Mouse (Mus musculus) left cerebral cortex, postnatal 4 days (tissue): ENCODE results near the gene Ehmt1. TPM values are rescaled to one million over a fixed set of nuclear protein-coding genes. Genes with fewer than 3 reads are reported as not detected.
"Not testable (repeated sequence)": the region's sequence is repeated elsewhere in the genome, so short reads cannot be mapped to it uniquely, and the experiment has no call there.

Experiments
- DNase-seq: peaks from one replicate; pipeline ENCODE4 v3.0.0-alpha.2; 2022
- intact Hi-C: fragments of 180-260 bp; cut with DNase I; formaldehyde crosslinking; loops from one replicate; pipeline ENCODE4 v1.15.1; 2025
- total RNA-seq, 2 experiments: library from RNA; stranded (reverse); gene quantifications; 2 replicates each; pipeline ENCODE4 v1.2.3; 2021

The Ehmt1 gene
- total RNA-seq = 100 to 1,000 TPM; 118 to 122 TPM

GRCm38 (mm10) chr2:24918930-24919838, at the start of gene Ehmt1:
Gene Ehmt1, minus strand, starts transcription at chr2:24919614.
- intact Hi-C loops = no loop called here

GRCm38 (mm10) chr2:24962304-24963000, 43.0 kb upstream of the Ehmt1 start, which contains the start of gene Dph7:
Gene Dph7, plus strand, starts transcription at chr2:24962400.
- peak; percentile 90 for DNase-seq
- intact Hi-C loops = no loop called here

More at GRCm38 (mm10) chr2:24918930-24919838, at the start of gene Ehmt1:
- peak; percentile 95 for DNase-seq

GRCm38 (mm10) chr2:24960910-24961309, 41.5 kb upstream of the Ehmt1 start:
- DNase-seq = peak; percentile 29
- intact Hi-C loops = no loop called here

GRCm38 (mm10) chr2:24952537-24953055, 33.2 kb upstream of the Ehmt1 start:
- no peak for DNase-seq
- intact Hi-C loops = no loop called here

DNA sequence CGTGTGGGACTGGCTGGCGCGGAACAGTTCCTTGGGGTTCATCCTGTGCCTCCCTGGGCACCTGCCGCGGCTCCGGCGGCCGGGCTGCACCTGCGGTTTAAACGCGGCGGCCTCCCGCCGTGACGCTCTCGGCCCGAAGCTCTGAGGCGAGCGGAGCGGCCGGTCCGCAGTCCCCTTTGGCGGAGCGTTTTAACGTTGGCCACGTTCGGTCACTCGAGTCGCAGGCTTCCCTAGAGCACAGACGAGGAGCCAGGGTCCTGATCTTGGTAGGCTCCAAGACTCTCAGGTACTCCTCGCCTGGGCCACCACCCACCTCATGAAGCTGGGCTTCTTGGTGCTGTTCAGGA, 30.7 kb upstream of the Ehmt1 start:
- intact Hi-C loops = no loop called here
- no peak for DNase-seq

GRCm38 (mm10) chr2:24949421-24950188, 30.2 kb upstream of the Ehmt1 start, which contains the start of gene Zmynd19:
Gene Zmynd19, plus strand, starts transcription at chr2:24949792.
- peak; percentile 99 for DNase-seq
- intact Hi-C loops = no loop called here

- DNase-seq, intact Hi-C loops: not testable (repeated sequence)
Observed at GRCm38 (mm10) chr2:24944304-24944703, 24.9 kb upstream of the Ehmt1 start.

GRCm38 (mm10) chr2:24942092-24942491, 22.7 kb upstream of the Ehmt1 start:
- DNase-seq = no peak
- intact Hi-C loops = no loop called here

DNA sequence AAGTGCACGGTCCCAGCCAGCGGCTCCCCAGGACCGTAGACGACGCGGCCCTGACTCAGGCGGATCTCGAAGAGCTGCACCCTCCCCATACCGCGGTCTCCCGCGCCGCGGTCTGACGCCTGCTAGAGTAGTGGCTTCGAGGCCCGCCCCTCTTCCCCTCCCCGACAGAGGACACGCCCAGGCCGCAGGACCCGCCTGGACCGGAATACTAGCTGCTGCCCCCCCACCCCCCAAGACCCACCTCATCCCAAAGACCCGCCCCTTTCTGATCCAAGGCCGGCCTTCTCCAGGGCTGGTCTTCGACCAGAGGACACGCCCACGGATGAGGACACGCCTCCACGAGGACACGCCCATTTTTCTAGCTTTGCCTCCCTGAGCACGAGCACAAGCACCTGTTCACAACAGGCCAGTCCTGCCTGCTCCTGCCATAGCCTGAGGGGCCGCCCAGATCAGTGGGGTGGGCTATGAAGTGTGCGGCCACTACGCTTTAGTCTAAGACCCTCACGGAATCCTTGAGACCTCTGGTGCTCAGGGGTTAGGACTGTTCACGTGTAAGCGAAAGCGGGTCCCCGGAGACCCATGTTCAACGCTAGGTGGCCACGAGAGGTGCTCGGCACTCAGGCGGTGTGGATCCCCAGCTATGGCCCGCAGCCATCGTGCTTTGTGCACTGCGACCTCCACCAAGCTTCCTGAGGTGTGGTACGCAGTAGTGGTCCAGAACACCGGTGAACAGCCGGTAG, 15.8 kb upstream of the Ehmt1 start, which contains the start of gene Arrdc1:
Gene Arrdc1 (minus strand): TSS at position 196 of the 740 bp plus-strand sequence.
- peak; percentile 90 for DNase-seq
- intact Hi-C loops = no loop called here

DNA sequence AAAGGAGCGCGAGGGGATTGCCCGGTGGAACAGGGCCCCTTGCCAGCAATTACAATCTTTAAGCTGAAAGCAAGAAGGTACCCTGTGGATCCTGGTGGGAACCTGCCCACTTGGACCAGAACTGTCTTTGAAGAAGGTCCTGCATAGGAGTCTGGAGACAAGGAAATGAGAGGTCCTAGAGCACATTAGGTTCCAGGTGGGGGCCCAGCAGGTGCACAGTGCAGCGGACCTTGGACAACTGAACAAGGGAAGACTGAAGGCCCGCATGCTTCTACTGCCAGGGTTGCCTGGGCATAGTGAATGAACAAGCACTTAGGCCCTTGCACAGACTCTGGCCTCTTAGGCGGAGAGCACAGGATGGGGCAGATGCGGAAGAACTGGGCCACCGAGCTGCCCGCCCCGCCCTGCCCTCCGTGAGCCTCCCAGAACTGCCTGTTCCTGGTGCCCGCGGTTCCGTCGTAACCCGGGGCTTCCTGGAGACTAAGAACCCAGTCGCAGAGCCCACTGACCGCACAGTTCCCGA, 15.1 kb upstream of the Ehmt1 start:
- intact Hi-C loops = no loop called here
- no peak for DNase-seq

DNA sequence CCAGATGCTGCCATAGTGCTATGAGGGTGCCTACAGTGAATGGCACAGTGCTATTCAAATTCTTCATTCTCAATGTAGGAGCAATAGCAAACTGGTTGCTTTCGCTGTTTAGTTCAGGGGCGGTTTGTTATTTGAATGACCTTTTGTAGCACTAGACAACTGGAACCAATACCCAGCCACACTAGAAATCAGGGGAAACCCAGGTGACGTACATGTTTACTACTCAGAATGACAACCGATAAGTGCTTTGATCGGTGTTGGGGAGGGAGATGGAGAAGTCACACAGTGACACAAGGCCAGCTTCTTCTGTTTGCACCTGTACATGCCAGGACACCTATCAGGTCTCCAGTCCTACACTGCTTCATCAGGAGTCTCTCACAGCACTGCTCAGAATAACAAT, 10.2 kb upstream of the Ehmt1 start:
- intact Hi-C loops = no loop called here
- no peak for DNase-seq

DNA sequence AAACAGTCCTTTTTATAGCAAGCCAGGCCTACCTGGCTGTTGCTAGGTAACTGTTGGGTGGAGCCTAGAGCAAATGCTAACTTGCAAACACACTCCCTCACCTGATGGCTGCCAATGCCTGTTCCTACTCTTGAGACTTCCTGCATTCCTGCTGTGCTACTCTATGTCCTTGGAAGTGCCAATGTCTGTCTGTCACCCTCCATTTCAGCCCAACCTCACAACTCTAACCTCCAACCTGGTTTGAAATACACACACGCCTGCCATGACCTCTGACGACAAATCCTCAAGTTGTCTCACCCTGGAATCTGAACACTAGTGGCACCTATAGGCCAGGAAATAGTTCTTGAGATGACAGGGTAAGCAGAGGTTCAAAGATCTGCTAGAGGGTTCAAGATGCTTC, 9.7 kb upstream of the Ehmt1 start:
- DNase-seq = no peak
- intact Hi-C loops = no loop called here

- peak; percentile 22 for DNase-seq
Observed at GRCm38 (mm10) chr2:24927810-24928479, 8.5 kb upstream of the Ehmt1 start.

DNA sequence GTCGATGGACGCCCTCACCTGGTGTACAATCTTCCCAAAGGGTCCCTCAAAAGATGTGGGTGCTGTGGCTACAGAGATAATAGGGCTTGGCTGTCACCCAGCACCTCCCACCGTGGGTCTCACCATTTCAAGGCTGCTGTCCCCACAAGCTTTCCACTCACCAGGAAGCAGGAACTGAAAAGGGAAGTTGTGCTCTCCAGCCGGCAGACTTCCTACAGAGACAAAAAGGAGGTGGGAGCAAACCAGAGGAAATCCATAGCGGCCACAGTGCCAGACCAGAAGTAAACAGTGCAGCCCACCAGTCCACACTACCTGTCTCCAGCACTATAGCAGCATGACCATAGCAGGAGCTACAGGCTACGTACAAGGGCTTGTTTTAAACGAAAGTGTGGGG, 7.5 kb upstream of the Ehmt1 start:
- no peak for DNase-seq
- intact Hi-C loops = no loop called here

More at GRCm38 (mm10) chr2:24927810-24928479, 8.5 kb upstream of the Ehmt1 start:
- intact Hi-C loops = no loop called here

DNA sequence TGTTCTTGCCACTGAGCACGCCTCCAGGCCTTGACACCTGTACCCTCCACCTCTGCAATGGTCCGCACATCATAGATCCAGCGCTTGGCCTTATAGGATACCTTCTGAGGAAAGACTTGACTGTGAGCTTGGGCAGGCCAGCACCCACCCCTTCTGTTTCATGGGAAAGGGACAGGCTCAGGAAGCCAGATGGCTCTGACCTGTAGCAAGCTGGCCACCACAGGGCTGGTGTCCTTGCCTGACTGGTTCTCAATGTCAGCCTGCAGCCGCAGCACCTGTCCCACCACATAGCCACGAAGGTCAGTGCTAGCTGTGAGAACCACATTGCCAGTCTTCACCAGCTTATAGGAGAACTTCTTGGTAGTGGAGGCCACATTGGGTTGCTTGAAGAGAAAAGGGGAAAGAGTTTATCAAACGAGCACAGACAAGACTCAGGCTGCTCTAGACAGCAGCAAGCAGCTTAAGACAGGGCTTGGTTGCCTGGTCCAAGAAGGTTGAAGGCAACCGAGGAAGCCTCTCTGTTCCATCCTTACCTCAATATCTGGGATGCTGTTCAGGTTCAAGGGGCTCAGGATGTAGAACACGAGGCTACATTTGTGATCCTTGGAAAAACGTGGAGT, 7.0 kb upstream of the Ehmt1 start:
- intact Hi-C loops = no loop called here
- DNase-seq = no peak

DNA sequence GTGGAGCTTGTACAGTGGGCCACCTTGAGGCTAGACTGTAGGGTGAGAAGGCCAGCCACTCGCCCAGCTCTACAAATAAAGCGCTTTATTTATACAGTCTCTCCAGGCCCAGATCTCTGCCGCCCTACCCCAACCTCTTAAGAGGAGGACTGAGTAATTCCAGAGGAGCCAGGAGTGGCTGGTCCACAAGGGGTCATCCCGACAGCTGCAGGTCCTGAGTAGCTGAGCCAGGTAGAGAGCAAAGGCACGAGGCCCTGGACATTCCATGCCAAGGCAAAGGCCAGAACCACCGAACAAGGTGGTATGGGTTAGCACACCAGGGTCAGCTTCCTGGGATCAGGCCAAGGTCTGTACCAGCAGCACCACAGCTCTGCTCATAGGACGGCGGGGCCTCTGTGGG, 5.9 kb upstream of the Ehmt1 start:
- intact Hi-C loops = no loop called here
- no peak for DNase-seq

DNA sequence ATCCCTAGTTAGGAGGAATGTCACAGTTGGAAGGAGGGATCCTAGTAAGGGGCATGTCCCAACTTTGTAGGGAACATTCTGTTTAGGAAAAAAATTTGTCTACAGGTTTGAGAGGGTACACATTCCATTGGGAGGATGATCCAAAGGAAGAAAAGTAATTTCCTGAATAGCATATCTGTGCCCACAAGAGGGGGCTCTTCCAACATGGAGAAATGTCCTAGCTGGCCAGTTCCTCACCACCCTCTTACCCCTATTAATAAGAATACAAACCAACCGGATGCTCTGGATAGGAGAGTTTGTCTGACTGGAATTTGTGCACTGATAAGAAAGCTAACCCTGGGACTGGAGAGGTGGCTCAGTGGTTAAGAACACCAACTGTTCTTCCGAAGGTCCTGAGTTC, 4.1 kb upstream of the Ehmt1 start:
- intact Hi-C loops = no loop called here
- DNase-seq = no peak

DNA sequence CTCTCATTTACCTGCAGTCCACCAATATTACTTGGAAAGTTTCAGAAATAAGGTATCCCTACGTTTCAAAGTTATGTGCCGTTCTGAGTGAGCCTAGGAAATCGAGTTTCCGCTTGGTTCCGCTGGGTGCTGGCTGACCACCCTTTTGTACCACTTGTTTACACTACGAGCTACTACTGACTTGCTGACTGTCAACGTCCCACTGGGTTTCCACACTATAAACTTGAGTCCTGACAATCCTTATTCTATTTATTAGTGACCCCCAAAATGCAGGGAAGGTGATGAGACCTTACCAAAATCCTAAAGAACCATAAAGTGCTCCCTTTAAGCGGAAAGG, 393 bp upstream of the Ehmt1 start:
- intact Hi-C loops = no loop called here
- DNase-seq = no peak

DNA sequence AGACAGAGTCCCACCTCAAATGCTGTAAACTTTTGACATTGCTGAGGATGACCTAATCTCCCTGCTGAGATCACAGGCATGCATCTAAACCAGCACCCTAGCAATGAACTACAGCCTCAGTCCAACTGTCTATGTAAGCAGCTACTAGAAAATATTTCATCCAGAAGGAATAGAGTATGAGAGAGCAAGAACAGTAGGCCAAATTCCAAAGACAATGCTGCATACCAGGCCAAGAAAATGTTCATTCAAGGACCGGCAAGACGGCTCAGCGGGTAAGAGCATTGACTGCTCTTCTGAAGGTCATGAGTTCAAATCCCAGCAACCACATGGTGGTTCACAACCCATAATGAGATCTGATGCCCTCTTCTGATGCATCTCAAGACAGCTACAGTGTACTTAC, 4.7 kb downstream of the Ehmt1 start:
- no peak for DNase-seq

More for the DNA sequence above, 4.7 kb downstream of the Ehmt1 start:
- intact Hi-C loops = no loop called here
